Comparison of ENCODE assay signal across 14 mouse cellular contexts in genomic region chr13:74246494-74246893, GRCm38 (mm10). TPM values are rescaled to one million over a fixed set of nuclear protein-coding genes. Genes with fewer than 3 reads are reported as not detected.
DNase-seq lines count a peak whose midpoint lies in the region; ATAC-seq lines count a peak whose summit lies in the region.
"Had no signal": no experiment of that assay in that cellular context is flagged by ENCODE, and none has a peak within 500 bp of the region (broad histone marks: within the 10 kb centered on the region; RNA-seq: fewer than 3 reads in every experiment).

No protein-coding gene starts in this region.

- DNase-seq in gastrocnemius, postnatal 10 days, result peak; percentile 20
- DNase-seq in gastrocnemius, postnatal 14 days, result no peak
- peak; percentile 8 for DNase-seq in ovary, postnatal 36 days (ENCODE audit: low spot score)
- DNase-seq in ovary, postnatal 10 days (ENCODE audit: low spot score), result no peak
- peak; percentile 24 for DNase-seq in c-Kit-positive CD71-positive TER-119-negative erythroid progenitor cells, embryonic 14.5 days (ENCODE audit: low read depth)
- no peak for DNase-seq in urinary bladder, postnatal 25 days (ENCODE audit: low spot score)
- no peak for DNase-seq in layer of hippocampus, postnatal 25 days (ENCODE audit: extremely low spot score in 1 of 2, low spot score in 1 of 2)
- DNase-seq: cerebellum, adult 9-10 months; forebrain, postnatal 0 days; gastrocnemius, postnatal 36 days; heart, postnatal 36 days; thymus, postnatal 4 days had no signal

- peak; percentile 82 for ATAC-seq in megakaryocyte progenitor cell, adult 5-6 weeks (replicated peaks; ENCODE audit: poor library complexity)
- ATAC-seq: Patski had no signal

- intact Hi-C loops in gastrocnemius, postnatal 14 days (cut with DNase I; ENCODE audit: low total_unique reads), result no loop called here

RNA-seq across cellular contexts. Expression of gene Exoc3, which starts 38.0 kb away (rescaled TPM):
- total RNA-seq in gastrocnemius, postnatal 10 days (2021), result 10 to 100 TPM; 30.8 to 36.1 TPM
- 10 to 100 TPM; 28.3 to 30.5 TPM for total RNA-seq in gastrocnemius, postnatal 14 days (2021)
- total RNA-seq in megakaryocyte progenitor cell, adult 5-6 weeks (2015), result 19.5 and 24.5 TPM in 2 replicates
- 27.9 and 43.2 TPM in 2 replicates for total RNA-seq in megakaryocyte progenitor cell, adult 5-6 weeks (2017)
- 10 to 100 TPM; 70.8 to 76.7 TPM for total RNA-seq in layer of hippocampus, postnatal 25 days (2021)

RNA-seq across cellular contexts. Expression of gene Ahrr, which starts 45.6 kb away (rescaled TPM):
- total RNA-seq in gastrocnemius, postnatal 10 days (2021), result under 1 TPM; 0.09 to 0.16 TPM
- total RNA-seq in gastrocnemius, postnatal 14 days (2021), result under 1 TPM; 0.04 to 0.25 TPM
- total RNA-seq in megakaryocyte progenitor cell, adult 5-6 weeks (2015), result 0.02 and 0.51 TPM in 2 replicates
- 0.25 and 0.34 TPM in 2 replicates for total RNA-seq in megakaryocyte progenitor cell, adult 5-6 weeks (2017)
- 1 to 10 TPM in 1 of 2 experiments, under 1 TPM in 1; 0.84 to 2.2 TPM for total RNA-seq in layer of hippocampus, postnatal 25 days (2021)
- total RNA-seq: gastrocnemius, postnatal 36 days had no signal

Comparison
In these comparisons a context has a peak if more than half of its experiments do, and no peak if none do; other contexts are left out.
1. DNase-seq: peak in gastrocnemius, postnatal 10 days (single experiment), ovary, postnatal 36 days (single experiment) and c-Kit-positive CD71-positive TER-119-negative erythroid progenitor cells, embryonic 14.5 days (single experiment); none in gastrocnemius, postnatal 14 days (single experiment), ovary, postnatal 10 days (single experiment), urinary bladder, postnatal 25 days (single experiment) and layer of hippocampus, postnatal 25 days (0 of 2).